ENCODE assay signal across 18 mouse cellular contexts in the genomic region with DNA sequence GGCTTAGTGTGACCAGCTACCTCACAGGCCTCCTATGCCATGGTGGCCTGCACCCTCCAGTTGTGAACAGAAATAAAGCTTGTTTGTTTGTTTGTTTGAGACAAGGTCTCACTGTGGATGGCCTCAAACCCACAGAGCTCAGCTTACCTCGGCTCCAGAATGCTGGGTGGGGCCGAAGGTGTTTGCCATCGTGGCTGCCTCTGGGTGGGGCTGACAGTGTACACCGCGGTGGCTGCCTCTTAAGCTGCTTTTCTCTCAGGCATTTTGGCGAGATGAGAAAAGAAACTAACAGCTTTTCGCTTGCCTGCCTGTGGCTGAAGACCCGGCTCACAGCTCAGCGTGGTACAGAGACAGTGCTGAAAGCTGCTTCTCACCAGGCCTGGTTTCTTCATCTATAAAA. TPM values are rescaled to one million over a fixed set of nuclear protein-coding genes. Genes with fewer than 3 reads are reported as not detected.
"Had no signal": no experiment of that assay in that cellular context is flagged by ENCODE, and none has a peak within 500 bp of the region (broad histone marks: within the 10 kb centered on the region; RNA-seq: fewer than 3 reads in every experiment).

No protein-coding gene starts in this region.

- H3K9me3 ChIP-seq: limb, embryonic 15.5 days; liver, embryonic 12.5 days; megakaryocyte, embryonic 14.5 days had no signal

- H3K9ac ChIP-seq: limb, embryonic 15.5 days; liver, embryonic 12.5 days; lung, embryonic 14.5 days had no signal

- H3K4me2 ChIP-seq: limb, embryonic 15.5 days; liver, embryonic 12.5 days; lung, embryonic 14.5 days; midbrain, embryonic 11.5 days had no signal

- H3K4me3 ChIP-seq: limb, embryonic 15.5 days; liver, embryonic 12.5 days; megakaryocyte, embryonic 14.5 days had no signal

- H3K27me3 ChIP-seq: limb, embryonic 15.5 days had no signal

- DNase-seq: kidney, postnatal 10 days; layer of hippocampus, postnatal 36 days; lung, embryonic 14.5 days; lung, postnatal 10 days; lung, postnatal 4 days; right cerebral cortex, postnatal 14 days; thymus, adult 18-20 months; thymus, postnatal 14 days had no signal

- ATAC-seq: inflammation-experienced regulatory T-cells, adult 6 months; liver, embryonic 12.5 days had no signal

- H3K27ac ChIP-seq: liver, embryonic 12.5 days had no signal

RNA-seq across cellular contexts. Expression of a gene that starts 9.8 kb away (rescaled TPM):
- polyA plus RNA-seq: inflammation-experienced regulatory T-cells, adult 6 months; limb, embryonic 11.5 days; liver, embryonic 12.5 days; liver, embryonic 16.5 days; lung, embryonic 14.5 days; midbrain, embryonic 11.5 days; midbrain, postnatal 0 days; neural tube, embryonic 14.5 days; spleen, adult 2 months had no signal

RNA-seq across cellular contexts. Expression of a gene that starts 17.4 kb away (rescaled TPM):
- polyA plus RNA-seq: inflammation-experienced regulatory T-cells, adult 6 months; limb, embryonic 11.5 days; limb, embryonic 15.5 days; midbrain, embryonic 11.5 days had no signal
